Mouse (Mus musculus) gastrocnemius, adult 8-10 months (tissue): Measurements from ENCODE around the gene Rapgef1. TPM values are rescaled to one million over a fixed set of nuclear protein-coding genes. Genes with fewer than 3 reads are reported as not detected.
"Not testable (repeated sequence)": the region's sequence is repeated elsewhere in the genome, so short reads cannot be mapped to it uniquely, and the experiment has no call there.

Experiments
- DNase-seq, 2 experiments: peaks; one replicate each; pipeline ENCODE4 v3.0.0; 2022; ENCODE audit warnings: low spot score in 2 of 2
- total RNA-seq, 4 experiments: library from RNA; stranded (reverse); gene quantifications; 2 replicates each; pipeline ENCODE4 v1.2.4; 2022

Gene Rapgef1
- total RNA-seq, 4 experiments from 2014 or later: 152 to 187 (median 158) TPM

DNA sequence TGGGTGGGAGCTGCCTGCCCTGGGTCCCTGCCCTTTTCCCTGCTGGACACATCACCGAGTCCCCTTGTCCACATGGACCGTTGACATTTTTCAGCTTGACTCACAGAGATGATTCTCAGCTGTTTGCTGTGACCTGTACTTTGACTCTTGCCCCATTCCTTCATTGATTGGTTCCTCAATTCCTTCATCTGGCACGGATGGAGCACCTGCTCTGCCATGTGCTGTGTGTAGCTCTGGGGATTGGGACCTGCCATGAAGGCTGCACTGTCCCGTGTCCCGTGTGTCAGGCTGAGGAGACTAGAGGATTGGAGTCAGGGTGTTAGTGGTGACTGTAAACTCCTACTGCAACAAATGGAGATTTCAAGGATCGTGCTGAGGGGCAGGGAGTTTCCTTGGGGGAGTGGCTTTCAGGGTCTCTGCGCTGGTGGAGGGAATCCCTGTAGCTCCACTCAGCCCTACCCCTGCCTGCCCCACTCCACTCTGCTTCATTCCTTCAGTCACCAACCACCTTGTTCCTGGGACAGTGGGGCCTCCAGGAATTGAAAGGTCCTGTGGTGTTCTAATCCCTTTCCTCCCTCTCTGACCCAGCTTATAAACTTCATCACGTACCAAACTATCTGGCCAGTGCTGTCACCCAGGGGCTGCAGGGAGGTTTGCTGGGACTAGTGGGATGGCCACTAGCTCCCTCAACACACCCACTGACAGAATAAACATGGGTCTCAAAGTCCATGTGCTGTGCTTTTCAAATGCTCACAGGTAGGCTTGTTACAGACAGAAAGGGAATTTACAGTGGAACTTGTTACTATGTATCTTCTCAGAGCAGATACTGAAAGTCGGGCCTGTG, 3.9 kb downstream of the Rapgef1 start:
- no peak for DNase-seq

DNA sequence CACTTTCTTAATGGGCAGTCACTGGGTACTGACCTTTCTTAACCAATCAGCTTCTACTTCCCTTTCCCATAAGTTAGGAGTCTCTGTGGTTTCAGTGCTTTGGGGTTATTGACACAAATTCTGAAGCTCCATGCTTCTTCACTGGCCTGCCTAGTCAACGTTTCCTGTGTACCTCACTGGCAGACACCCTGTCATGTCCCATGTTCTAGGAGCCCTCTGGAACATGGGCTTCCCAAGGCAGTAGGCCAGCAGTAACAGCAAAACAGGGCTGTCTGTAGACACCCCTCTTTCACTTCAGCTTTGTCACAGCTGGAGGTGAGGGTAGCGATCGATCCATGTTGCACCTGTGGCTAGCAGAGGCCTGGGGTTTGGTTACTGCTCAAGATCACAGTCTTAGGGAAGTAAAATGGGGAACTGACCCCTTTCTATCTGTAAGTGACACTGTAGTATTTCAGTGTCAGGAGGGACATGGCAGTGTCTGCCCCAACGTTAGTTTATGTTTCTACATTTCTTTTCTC, 4.6 kb downstream of the Rapgef1 start:
- no peak for DNase-seq

DNA sequence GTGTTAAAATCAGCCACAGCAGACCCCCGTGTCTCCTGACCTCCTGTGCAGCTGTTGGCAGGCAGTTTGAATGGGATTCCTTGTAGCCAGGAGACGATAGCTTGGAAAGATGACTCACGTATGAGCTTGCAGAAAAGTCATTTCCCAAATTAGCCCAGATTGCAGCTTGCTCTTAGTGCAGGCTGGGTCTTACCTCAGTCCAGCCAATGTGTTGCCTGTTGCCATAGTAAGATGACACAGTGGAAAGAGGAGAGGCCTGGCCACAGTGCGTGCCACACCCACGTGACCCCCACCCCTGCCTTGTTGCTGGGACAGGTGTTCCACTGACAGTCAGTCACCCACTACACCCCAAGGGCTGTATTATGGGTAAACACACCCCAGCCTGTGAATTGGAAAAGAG, 5.2 kb downstream of the Rapgef1 start:
- DNase-seq: peak; percentile 87 to 91

DNA sequence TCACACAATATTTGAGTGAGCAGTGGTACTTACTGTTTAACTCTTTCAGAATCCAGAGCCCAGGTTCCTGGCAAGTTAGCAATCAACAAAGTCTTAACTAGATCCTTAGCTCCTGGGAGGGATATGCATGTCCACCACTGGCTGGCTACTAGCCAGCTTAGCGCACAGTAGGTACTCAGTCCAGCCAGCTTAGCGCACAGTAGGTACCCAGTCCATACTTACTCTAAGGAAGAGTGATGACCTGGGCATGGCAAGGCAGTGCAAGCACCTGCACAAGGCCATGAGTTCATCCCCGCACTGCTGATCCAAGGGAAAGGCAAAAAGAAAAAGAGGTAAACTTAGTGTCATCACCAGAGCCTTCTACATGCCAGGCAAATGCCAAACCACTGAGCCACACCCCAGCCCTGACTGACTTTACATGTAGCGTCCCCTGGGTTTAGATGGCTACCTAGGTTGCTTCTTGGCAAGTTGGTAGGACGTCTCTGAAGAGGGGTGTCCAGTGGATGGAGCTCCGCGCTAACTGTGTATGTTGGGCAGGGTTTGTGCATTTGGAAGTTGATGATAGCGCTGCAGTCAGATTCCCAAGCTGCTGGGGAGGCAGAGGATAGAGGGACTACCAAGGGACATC, 6.2 kb downstream of the Rapgef1 start:
- no peak for DNase-seq

DNA sequence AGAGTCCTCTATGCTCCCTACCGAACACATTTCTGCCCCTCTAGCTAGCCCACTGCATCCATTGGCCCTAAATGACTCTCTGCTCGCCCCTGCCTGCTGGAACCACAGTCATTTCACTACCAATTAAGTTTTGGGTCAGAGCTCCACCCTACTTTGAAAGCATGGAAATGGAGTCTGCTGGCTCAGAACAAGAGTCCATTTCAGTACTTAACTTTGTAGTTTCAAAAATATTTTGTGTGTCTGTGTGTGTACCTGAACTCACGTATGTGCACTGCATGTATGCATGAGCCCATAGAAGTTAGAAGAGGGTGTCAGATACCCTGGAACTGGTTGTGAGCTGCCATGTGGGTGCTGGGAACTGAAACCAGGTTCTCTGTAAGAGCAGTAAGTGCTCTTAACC, 7.8 kb downstream of the Rapgef1 start:
- no peak for DNase-seq

DNA sequence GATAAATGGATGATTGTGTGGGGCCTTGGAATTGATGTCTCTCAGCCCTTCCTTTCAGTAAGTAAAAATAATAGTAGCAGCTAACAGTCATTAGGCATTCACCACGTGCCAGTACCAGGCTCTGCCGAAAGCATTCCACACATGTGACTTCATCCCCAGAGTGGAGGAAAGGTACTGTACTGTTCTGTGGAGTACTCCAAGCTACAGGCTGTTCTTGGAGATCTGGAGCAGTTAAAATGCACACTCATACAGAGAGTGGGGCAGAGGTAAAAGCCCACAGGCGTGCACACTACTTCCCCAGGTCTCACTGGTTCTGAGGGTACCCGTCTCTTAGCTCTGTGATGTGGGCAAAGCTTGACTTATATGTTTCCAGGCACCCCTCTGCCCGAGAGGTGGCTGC, 8.7 kb downstream of the Rapgef1 start:
- no peak for DNase-seq

DNA sequence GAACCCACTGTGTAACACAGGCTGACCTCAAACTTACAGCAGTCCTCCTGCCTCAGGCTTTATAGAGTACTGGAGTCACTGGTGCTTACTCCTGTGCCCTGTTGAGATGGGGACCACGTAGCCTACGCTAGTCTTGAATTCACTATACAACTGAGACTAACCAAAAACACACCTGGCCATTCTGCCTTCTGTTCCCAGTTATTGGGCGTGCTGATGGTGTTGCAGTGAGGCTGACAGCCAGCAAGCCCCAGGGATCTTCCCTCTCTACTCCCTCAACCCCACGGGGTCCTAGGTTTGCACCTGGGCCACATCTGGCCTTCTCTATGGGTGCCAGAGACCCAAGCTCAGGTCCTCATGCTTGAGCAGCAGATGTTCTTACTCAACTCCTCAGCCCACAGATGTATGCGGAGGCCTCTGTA, 9.3 kb downstream of the Rapgef1 start:
- DNase-seq: no peak

DNA sequence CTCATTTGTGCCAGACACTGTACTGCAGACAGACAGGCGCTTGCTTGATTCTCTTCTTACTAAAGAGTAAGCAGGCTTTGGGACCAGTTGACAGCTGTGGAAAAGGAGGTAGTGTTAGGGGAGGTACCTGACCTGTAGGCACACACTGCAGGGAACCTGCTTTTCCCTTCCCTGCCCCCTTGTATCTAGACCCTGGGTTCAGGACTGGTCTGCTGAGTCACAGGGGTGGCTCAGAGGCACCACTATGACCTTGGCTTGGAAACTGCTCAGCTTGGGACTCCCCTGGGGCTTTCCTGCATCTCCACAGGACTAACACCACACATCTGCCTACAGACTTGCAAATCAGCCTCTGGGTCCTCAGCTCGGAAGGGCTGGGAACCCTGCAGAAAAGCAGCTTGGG, 9.8 kb downstream of the Rapgef1 start:
- no peak for DNase-seq

DNA sequence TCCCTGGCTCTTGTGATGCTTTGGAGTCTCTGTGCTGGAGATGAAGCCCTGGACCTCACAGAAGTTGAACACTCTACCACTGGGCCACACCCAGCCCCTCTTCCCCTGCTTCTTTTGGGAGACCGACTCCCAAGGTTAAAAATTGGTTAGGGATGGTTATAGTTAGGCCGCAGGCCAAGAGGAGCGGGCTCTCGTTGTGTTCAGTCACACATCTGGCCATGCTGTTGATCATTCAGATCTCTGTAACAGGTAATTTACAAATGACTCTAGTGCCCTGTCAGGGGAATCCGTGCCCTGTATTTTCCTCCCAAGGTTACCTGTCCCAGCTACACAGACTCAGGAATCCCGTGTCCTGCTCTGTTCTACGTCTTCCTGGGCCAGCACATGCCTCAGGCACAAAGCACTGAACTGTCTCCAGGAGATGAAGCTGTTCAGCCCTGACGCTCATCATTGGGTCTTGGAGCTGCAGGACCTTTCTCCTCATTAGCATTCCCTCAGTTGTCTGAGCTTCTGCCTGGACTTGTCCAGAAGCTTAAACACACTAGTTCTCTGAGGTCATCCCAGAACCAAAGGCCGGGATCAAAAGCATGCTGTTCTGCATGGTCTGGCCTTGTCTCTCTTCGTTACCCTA, 10.7 kb downstream of the Rapgef1 start:
- no peak for DNase-seq

DNA sequence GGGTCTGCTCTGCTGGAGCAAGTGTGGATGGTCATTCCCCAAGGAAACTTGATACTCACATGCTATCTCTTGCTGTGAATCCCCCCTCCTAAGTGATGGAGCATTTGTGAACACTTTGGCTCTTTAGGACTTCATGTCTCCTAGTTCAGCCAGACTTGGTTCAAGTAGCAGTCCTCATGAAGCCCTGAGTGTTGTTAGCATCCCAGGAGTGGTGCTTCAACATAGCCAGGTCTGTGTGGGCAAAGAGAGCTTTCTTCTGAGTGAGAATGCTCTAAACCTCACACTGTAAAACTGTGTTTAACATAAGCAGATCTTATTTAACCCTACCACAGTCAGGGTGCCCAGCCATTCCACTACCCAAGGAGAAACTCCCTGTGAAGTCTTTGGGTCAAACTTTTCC, 11.5 kb downstream of the Rapgef1 start:
- no peak for DNase-seq

DNA sequence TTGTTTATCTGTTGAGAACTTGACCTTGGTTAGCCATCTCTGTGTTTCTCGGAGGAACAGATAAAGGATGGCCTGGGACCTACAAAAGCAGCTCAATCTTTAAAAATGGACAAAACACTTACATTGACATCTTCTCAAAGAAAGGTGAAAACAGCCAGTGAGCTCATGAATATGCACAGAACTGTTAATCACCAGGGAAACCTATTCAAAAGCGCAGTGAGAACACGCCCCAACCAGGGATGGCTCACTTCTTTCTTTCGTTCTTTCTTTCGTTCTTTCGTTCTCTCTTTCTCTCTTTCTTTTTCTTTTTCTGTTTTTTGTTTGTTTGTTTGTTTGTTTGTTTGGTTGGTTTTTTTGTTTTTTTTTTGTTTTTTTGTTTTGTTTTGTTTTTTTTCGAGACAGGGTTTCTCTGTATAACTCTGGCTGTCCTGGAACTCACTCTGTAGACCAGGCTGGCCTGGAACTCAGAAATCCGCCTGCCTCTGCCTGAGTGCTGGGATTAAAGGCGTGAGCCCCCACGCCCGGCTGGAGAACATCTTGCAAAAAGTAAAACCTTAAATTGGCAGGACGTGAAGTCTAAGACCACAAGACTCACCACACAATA, 12.1 kb downstream of the Rapgef1 start:
- DNase-seq: not testable (repeated sequence)

DNA sequence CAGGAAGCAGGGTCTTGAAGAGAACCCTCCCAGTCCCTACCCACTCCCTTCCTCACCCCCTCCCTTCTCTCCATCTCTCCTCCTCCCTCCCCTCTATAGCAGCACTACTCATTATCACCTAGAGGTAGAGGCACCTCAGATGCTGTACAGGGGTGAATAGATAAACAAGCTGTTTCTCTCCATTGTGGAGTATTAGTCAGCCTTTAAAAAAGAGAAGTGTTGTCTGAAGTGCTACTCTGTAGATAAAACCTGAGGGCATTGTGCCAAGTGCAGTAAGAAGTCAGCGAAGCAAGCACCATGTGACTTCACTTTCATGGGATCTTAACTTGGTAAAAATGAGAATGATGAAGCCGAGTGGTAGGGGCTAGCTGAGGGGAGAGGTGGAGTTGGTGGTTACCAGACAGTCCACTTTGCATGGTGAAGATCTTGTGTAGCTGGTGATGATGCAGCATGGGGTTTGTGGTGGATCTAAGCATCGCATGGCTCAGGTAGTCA, 12.7 kb downstream of the Rapgef1 start:
- DNase-seq: no peak

DNA sequence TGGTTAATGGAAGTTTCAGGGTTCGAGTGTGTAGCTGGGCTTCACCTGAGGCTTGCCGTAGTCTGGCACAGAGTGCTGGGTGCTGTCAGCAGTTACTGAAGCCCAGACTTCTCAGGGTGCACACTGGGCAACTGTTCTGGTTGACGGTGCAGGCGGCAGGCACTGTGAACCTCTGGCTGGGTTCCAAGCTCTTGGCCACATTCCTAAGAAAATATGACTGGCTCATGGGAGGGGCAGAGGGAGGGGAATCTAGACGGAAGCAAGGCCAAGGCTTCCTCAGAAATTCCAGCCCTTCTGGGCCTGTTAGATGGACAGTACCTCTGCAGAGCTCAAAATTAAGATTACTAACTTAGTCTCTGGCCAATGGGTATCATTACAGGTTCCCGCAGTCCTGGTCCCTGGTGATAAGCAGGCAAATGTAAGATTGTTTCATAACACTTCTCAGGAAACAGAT, 13.6 kb downstream of the Rapgef1 start:
- DNase-seq: peak; percentile 63 to 67

DNA sequence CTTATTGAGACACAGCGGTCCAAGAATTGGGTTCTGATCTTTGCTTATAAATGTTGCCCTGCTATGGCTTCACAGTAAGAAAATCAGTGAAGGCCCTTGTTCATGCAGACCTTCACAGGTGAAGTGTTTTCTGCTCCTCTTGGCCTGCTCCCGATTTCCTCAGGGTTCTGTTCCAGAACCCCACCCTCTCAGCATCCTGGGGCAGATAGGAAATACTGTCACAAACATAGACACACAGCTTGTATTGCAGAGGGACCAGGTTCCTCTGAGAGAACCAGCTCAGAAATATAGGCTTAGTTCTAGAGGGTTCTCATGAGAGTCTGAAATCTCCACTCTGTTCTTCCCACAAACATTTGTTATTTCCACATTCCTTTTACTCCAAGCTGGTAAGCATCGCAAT, 14.3 kb downstream of the Rapgef1 start:
- DNase-seq: no peak

DNA sequence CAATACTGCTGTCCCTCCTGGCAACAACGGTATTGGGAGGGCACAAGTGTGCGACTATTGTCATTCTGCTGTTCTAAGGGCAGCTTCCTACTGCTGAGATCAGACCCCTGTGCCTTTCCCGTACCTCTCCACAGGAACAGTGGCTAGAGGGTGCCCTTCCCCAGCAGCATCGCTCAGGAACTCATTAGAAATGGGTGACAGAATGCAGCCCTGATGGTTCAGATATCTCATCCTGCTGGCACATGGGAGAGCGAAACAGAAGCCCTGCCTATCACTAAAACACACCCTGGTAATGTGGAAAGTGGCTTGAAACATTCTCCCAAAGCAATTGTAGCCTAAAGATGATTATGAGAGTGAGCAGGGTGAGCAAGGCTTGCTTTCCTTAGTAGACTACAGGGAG, 15.0 kb downstream of the Rapgef1 start:
- no peak for DNase-seq

DNA sequence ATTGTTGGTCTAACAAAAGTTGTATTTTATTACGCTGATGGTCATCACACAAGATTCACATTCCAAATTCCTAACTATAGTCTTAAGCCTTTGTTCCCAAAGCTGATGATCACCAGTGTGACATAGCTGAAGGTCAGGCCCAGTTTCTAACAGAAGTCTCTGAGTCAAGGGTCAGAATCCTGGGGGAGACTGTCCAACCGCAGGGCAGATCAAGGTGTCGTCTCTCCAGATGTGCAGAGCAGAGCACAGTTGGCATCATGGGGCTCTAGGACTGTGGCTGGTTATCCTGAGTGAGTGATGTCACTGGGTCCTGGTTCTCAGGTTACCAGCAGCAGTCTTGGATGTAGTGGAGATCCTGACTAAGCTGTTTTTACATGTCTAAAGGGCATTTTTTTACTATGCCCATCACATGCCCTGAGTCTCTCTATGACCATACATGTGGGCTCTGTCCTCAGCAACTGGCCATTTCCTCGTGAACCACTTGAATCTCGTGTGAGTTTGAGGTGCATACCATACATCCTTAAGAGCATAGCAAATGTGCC, 16.5 kb downstream of the Rapgef1 start:
- DNase-seq: no peak

DNA sequence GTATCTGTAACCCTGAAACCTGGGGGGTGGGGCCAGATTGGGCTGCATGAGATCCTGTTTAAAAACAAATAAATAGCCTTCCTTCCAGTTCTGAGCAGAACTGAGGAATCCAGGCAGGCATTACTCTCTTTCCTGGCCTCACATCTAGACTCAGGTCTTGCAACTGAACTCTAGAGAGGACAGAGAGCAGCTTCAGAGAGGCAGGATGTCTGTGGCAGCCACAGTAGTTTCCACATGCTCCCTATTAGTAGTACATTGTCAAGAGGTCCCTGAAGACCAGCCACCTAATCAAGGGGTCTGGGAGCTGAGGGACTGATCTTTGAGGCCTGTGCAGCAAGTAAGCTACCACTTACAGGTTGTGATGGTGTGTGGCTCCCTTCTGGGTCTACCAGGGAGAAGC, 18.0 kb downstream of the Rapgef1 start:
- DNase-seq: no peak

DNA sequence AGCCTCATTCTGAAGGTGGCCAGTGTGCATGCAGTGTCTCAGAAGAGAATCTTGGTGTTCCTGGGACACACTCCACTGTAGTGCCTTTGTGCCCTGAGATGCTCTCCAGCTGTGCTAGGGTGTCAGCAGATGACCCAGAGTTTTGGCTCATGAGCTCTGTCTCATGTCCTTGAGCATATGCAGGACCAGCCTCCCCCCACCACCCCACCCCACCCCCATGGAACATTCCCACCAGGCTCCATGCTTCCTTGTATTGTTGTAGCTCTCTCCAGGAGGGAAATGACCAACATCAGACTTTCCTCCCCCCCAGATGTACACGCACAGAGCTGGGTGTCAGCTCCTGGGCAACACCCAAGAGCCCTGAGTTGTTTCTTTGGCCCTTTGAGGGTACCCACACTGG, 19.9 kb downstream of the Rapgef1 start:
- no peak for DNase-seq

DNA sequence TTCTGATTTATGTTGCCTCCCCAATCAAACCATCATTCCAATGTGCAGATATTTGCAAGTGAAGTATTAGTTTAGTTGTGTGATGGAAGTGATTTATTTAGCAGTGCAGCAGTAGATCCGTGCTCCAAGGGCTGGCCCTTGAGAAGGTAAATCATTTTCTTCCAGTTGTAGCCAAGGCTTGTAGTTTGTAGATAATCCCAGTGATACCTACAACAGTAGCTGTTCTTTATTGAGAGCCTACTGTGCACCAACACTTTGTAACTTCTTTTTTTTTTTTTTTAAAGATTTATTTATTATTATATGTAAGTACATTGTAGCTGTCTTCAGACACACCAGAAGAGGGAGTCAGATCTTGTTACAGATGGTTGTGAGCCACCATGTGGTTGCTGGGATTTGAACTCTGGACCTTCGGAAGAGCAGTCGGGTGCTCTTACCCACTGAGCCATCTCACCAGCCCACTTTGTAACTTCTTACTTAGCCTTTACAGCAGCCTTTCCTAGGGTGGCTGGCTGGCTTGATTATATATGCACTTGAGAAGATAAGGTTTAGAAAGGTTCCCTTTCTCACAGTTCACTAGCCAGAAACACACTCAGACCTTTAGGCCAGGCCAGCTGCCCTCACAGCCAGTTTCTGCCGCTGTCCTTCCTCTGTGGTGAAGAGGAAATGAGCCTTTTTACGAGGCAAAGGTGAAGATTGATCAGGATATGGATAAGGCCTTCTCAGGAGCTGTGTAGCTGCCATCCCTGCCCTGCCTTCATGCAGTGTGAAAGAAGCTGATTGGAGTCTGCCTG, 20.6 kb downstream of the Rapgef1 start:
- no peak for DNase-seq

DNA sequence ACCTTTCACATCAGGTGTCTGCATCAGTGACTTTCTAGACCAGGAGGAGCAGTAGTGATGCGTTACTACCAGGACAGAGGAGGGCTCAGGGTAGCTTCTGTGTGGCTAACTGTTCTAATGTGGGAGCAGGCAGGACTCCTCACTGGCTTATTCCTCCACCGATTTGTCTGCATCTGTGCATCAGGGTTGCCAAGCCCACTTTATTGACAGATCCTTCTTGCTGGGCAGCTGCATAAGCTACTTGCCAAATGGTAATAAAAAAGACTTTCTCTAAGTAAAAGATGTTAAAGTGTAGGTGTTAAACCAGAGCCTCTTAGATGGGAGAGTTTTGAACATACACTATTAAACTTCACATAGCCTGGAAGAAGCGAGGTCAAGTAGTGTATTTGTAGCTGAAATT, 22.2 kb downstream of the Rapgef1 start:
- no peak for DNase-seq

DNA sequence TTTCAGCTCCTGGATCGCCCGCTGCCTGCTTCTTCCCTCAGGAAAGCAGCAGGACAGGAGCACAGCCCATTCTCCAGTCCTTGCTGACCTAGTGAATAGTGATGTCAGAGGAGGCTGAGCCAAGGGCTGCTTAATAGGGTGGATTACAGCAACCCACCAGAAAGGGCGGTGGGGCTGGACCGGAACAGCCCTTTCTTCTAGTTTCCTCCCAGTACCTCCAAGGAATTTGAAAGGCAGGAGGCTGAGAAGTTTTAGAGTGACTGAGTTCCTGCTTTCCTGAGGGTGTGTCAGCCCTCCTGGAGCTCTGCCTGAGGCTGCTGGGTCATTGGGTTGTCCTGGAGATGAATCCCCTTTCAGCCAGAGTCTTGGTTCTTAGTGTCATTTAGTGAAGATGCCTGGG, 23.9 kb downstream of the Rapgef1 start:
- DNase-seq: no peak
